Mouse (Mus musculus): Measurements from ENCODE around the gene Mfsd1. TPM values are rescaled to one million over a fixed set of nuclear protein-coding genes. Genes with fewer than 3 reads are reported as not detected.

The Mfsd1 gene
- 19.4 and 20.0 TPM in 2 replicates for polyA plus RNA-seq (2012; ENCODE audit: low replicate concordance)

DNA sequence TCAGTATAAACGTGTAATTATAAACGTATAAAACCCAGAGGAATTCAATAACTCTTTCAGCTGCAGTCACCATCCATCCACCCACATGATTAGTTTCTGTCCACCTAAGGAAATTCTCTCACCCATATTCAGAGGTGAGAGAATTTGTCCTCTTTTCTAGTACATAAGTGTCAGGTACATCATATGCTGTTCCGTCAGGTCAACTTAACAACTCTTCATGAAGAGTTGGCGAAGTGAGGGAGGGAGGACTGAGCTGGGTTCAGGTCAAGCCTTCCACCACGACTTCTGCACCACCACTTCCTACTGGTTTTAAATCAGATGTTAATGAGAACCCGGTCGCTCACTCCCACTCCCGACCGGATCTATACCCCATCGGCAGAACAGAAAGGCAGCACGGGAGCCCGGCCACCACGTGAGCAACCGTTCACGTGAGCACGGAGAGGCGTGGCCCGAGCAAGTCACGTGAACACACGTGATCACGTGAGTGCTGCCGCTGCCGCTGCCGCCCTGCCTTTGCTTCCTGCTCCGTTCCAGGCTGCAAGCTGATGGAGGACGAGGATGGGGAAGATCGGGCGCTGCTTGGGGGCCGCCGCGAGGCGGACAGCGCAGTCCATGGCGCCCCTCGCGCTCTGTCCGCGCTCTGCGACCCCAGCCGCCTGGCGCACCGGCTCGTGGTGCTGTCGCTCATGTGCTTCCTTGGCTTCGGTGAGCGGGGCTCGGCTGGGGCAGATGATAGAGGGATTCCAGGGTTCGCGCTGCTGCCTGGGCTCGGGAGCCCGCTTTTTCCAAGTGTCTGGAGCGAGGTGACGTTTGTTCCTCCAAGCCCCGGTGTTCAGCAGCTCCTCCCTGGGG lies at the start of gene Mfsd1:
Gene Mfsd1, plus strand, starts transcription at position 469 of the 852 bp plus-strand sequence.

Other genes with a start within 250 kb of the Mfsd1 start
- gene Mlf1, start 208.6 kb upstream of the Mfsd1 start, polyA plus RNA-seq (2012; ENCODE audit: low replicate concordance): not detected in 2 replicates
- not detected in 2 replicates for gene Gm17402, start 207.6 kb upstream of the Mfsd1 start, polyA plus RNA-seq (2012; ENCODE audit: low replicate concordance)
- gene Gfm1, start 152.6 kb upstream of the Mfsd1 start, polyA plus RNA-seq (2012; ENCODE audit: low replicate concordance): 7.1 and 13.7 TPM in 2 replicates
- gene Lxn, start 118.8 kb upstream of the Mfsd1 start, polyA plus RNA-seq (2012; ENCODE audit: low replicate concordance): 2.6 and 3.2 TPM in 2 replicates
- not detected in 2 replicates for gene Rarres1, start 67.2 kb upstream of the Mfsd1 start, polyA plus RNA-seq (2012; ENCODE audit: low replicate concordance)

All from leukemia stem cell, adult 10-12 weeks (primary cell).